Mouse (Mus musculus) cerebellum, postnatal 14 days (tissue): Measurements from ENCODE around the gene Ola1.

ENCODE experiments used
- DNase-seq, 2 experiments: peaks; one replicate each; pipeline ENCODE4 v3.0.0; 2021; ENCODE audit warnings: mixed read lengths in 2 of 2

Ola1 gene

GRCm38 (mm10) chr2:73143732-73144131 is 75.0 kb downstream of the Ola1 start:
- DNase-seq = no peak

GRCm38 (mm10) chr2:73142832-73143470 is 75.8 kb downstream of the Ola1 start:
- DNase-seq = peak; percentile 4 to 15

GRCm38 (mm10) chr2:73132897-73133296 is 85.8 kb downstream of the Ola1 start:
- DNase-seq = no peak

GRCm38 (mm10) chr2:73127686-73128085 is 91.0 kb downstream of the Ola1 start:
- DNase-seq = no peak

GRCm38 (mm10) chr2:73118781-73119180 is 99.9 kb downstream of the Ola1 start:
- DNase-seq = no peak

- no peak for DNase-seq
These were observed 111.6 kb downstream of the Ola1 start for GRCm38 (mm10) chr2:73107089-73107488.

GRCm38 (mm10) chr2:73096491-73096890 is 122.2 kb downstream of the Ola1 start:
- DNase-seq = no peak

GRCm38 (mm10) chr2:73095300-73095699 is 123.4 kb downstream of the Ola1 start:
- DNase-seq = no peak

GRCm38 (mm10) chr2:73093032-73093431 is 125.7 kb downstream of the Ola1 start:
- no peak for DNase-seq

- DNase-seq = peak in 1 of 2 experiments; percentile 23
These were observed 127.4 kb downstream of the Ola1 start for GRCm38 (mm10) chr2:73091302-73091701.

GRCm38 (mm10) chr2:73087641-73088040 is 131.1 kb downstream of the Ola1 start:
- DNase-seq = no peak

- DNase-seq = peak; percentile 35 to 45
These were observed 132.9 kb downstream of the Ola1 start for GRCm38 (mm10) chr2:73085669-73086304.

GRCm38 (mm10) chr2:73082476-73082875 is 136.2 kb downstream of the Ola1 start:
- no peak for DNase-seq

GRCm38 (mm10) chr2:73081861-73082260 is 136.9 kb downstream of the Ola1 start:
- no peak for DNase-seq

- DNase-seq = no peak
These were observed 138.6 kb downstream of the Ola1 start for GRCm38 (mm10) chr2:73080084-73080483.

GRCm38 (mm10) chr2:73079311-73079710 is 139.4 kb downstream of the Ola1 start:
- DNase-seq = no peak

GRCm38 (mm10) chr2:73073811-73074472 is 144.8 kb downstream of the Ola1 start:
- DNase-seq = no peak

GRCm38 (mm10) chr2:73071201-73071600 is 147.5 kb downstream of the Ola1 start:
- no peak for DNase-seq

- DNase-seq = no peak
These were observed 148.2 kb downstream of the Ola1 start for GRCm38 (mm10) chr2:73070449-73071076.

GRCm38 (mm10) chr2:73069223-73069825 is 149.4 kb downstream of the Ola1 start:
- DNase-seq = no peak

- DNase-seq = peak; percentile 20 to 24
These were observed 152.2 kb downstream of the Ola1 start for GRCm38 (mm10) chr2:73066307-73067167.
